Mouse (Mus musculus) stomach, embryonic 15.5 days (tissue): ENCODE results near the gene Il10ra. TPM values are rescaled to one million over a fixed set of nuclear protein-coding genes. Genes with fewer than 3 reads are reported as not detected.

Experiments used
- ATAC-seq: fragments of 200-750 bp; cut with Nextera tagmentation; 2 replicates; pipeline ENCODE4 v1.8.0; 2017; ENCODE audit warnings: low read depth, moderate number of reproducible peaks, moderate TSS enrichment; ENCODE audit not compliant: insufficient read depth, low FRiP score
- H3K27ac ChIP-seq: fragments of 300-500 bp; sonication (generic); 2 replicates; pipeline ENCODE4 v1.5.1; 2015; ENCODE audit warnings: mild to moderate bottlenecking, inconsistent platforms
- H3K27me3 ChIP-seq: fragments of 300-500 bp; sonication (generic); replicated peaks from 2 replicates; pipeline ENCODE4 v1.6.1; 2015; ENCODE audit warnings: inconsistent platforms
- H3K36me3 ChIP-seq: fragments of 300-500 bp; sonication (generic); 2 replicates; pipeline ENCODE4 v1.6.1; 2015; ENCODE audit warnings: inconsistent platforms
- H3K4me1 ChIP-seq: fragments of 300-500 bp; sonication (generic); 2 replicates; pipeline ENCODE4 v1.6.1; 2015; ENCODE audit warnings: inconsistent platforms
- H3K4me2 ChIP-seq: fragments of 300-500 bp; sonication (generic); 2 replicates; pipeline ENCODE4 v1.6.1; 2015; ENCODE audit warnings: mild to moderate bottlenecking, inconsistent platforms
- H3K4me3 ChIP-seq: fragments of 300-500 bp; sonication (generic); replicated peaks from 2 replicates; pipeline ENCODE4 v1.5.1; 2015; ENCODE audit warnings: inconsistent platforms
- H3K9ac ChIP-seq: fragments of 300-500 bp; sonication (generic); 2 replicates; pipeline ENCODE4 v1.6.1; 2015; ENCODE audit warnings: inconsistent platforms
- H3K9me3 ChIP-seq: fragments of 300-500 bp; sonication (generic); 2 replicates; pipeline ENCODE4 v1.6.1; 2016; ENCODE audit warnings: inconsistent platforms
- WGBS: fragments of 180-500 bp; shearing (Covaris S2); methylation state at CpG from one replicate; pipeline ENCODE4 v1.1.7; 2015; 5-methylcytosine and 5-hydroxymethylcytosine counted together
- microRNA-seq: library from miRNA; unstranded; fragments of <30 nt; microRNA quantifications from one replicate; pipeline ENCODE4, GENCODE M21; 2016
- polyA plus RNA-seq: library from polyadenylated mRNA; unstranded; fragments of >200 nt; fragmentation: Nextera tagmentation; extraction: Ambion mirVana; gene quantifications from 2 replicates; pipeline ENCODE4 v1.2.1, GENCODE M21; 2015

Gene Il10ra
- polyA plus RNA-seq, 1 experiment from 2014 or later = 1.7 TPM

DNA sequence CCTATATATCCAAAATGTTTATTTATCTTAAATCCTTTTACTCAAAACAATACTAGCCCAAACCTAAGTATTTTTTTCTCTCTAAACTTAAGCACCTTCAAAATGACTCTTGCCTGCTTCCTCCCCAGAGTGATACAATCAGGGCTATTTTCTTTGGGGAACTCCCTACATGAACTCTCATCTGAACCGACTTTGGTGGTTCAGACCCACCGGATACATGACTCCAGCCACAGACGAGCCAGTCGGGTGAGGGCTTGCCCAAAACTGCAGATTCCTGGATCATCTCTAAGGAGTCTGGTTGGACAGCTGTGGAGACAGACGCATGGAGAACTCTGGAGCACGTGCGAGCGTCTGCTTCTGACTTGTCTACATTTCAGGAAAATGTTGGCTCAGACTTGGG is 39.6 kb downstream of the Il10ra start:
- WGBS = 74% methylated on average over 8 of the region's 8 CpGs

DNA sequence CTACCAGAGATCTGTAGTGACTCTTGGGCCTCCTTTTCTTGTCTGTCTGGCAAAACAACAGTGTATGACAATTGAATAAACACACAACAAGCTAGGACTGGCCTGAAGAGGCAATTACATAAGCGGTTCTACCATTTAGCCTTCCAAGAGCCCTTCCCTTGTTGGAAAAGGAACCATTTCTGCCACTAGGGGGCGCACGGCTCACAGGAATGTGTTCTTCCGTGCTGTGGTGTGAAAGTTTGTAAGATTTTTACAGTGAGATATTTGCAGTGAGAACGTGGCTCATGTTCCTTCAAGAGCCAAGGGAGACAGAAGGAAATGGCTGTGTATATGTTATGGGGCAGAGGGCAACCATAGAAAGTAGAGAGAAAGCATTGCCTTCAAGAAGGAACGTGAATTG is 47.4 kb downstream of the Il10ra start:
- ATAC-seq = 0 out of 2 replicates have a peak, but pooled peaks have one; percentile 14
- 5% methylated on average over 6 of the region's 6 CpGs for WGBS
- H3K4me2 ChIP-seq = no peak overlapping the region
- H3K36me3 ChIP-seq = no peaks in the 10 kb centered on the region
- H3K9ac ChIP-seq = no peak overlapping the region
- no peak overlapping the region for H3K4me3 ChIP-seq
- no peak overlapping the region for H3K27ac ChIP-seq
- H3K4me1 ChIP-seq = no peaks in the 10 kb centered on the region
- H3K27me3 ChIP-seq = no peaks in the 10 kb centered on the region
- no peaks in the 10 kb centered on the region for H3K9me3 ChIP-seq

More for the DNA sequence above, 39.6 kb downstream of the Il10ra start:
- Histone ChIP-seq H3K36me3 (no peaks in the 10 kb centered on the region), H3K27me3 (no peaks in the 10 kb centered on the region), H3K9ac (no peak overlapping the region), H3K4me2 (no peak overlapping the region), H3K27ac (no peak overlapping the region), H3K4me1 (no peaks in the 10 kb centered on the region), H3K9me3 (no peaks in the 10 kb centered on the region), H3K4me3 (no peak overlapping the region)
- ATAC-seq = no peak

DNA sequence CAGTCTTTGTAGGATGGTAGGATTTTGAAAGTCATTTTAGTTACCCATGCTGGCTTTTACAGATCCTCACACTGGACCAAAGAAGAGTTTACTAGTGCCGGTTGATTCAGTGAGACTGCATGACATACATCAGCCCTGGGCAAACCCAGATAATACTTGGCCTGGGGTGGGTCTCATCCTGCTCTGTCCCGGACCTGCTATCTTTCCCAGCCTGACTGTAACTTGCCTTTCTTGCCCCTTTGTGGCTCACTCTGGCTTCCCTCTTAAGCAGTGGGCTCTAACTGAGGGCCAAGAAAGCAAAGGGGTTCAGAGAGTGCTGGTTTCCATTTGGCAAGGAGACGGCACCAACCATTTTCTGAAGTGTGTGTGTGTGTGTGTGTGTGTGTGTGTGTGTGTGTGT is 49.3 kb downstream of the Il10ra start:
- Histone ChIP-seq H3K27me3 (no peaks in the 10 kb centered on the region), H3K36me3 (no peaks in the 10 kb centered on the region), H3K4me1 (no peaks in the 10 kb centered on the region), H3K9me3 (no peaks in the 10 kb centered on the region), H3K4me2 (no peak overlapping the region), H3K27ac (no peak overlapping the region), H3K9ac (no peak overlapping the region), H3K4me3 (no peak overlapping the region)
- WGBS = 79% methylated on average over 3 of the region's 3 CpGs
- no peak for ATAC-seq

DNA sequence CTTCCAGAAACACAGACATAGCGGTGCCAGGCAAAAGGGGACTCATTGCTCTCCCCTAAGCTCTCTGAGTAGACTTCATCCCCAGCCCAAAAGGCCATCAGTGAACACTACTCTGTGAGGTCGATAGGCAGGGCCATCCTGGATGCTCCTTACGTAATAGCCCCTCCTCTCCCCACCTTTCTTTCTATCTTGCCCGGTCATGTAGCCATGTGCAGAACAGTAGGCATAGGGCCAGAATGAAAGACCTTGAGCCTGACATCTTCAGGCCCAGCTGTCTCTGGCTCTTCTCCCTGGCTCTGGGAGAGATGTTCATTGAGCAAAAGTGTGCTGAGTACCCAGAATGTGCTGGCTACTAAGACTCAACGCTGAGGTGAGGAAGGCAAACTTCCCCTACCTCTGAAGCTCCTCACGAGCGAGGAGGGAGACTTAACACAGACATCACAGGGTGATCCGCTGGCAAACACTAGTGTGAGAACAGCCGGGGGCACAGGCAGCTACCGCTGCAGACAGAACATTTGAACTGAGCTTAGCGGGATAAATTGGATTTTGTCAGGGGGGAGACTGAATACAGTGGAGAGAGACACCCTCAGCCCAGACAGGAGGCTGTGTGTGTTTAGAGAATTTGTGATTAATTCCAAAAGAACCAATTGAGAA is 53.3 kb downstream of the Il10ra start:
- no peaks in the 10 kb centered on the region for H3K4me1 ChIP-seq
- no peak overlapping the region for H3K4me2 ChIP-seq
- no peak overlapping the region for H3K9ac ChIP-seq
- no peaks in the 10 kb centered on the region for H3K36me3 ChIP-seq
- H3K9me3 ChIP-seq = no peaks in the 10 kb centered on the region
- no peaks in the 10 kb centered on the region for H3K27me3 ChIP-seq
- H3K27ac ChIP-seq = no peak overlapping the region
- no peak for ATAC-seq
- WGBS = 38% methylated on average over 11 of the region's 11 CpGs
- H3K4me3 ChIP-seq = no peak overlapping the region

DNA sequence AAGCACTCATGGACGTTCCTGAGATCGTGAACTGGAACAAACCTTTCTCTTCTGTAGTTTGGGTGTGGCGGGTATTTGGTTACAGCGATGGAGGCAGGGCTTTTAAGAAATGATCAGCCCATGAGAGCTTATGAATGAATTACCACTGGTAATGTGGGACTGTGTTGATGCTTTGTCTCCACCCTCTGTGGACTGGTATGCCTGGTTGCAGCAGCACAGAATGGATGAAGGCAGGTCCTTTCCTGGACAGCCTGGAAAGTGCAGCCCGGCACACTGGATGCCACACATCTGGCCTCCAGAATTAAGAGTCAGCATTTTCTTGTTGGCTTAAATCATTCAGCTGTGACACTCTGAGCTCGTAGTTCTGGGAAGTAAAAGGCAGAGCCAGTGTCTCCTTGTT is 56.9 kb downstream of the Il10ra start:
- Histone ChIP-seq H3K4me2 (no peak overlapping the region), H3K4me1 (no peaks in the 10 kb centered on the region), H3K9ac (no peak overlapping the region), H3K9me3 (no peaks in the 10 kb centered on the region), H3K27me3 (no peaks in the 10 kb centered on the region), H3K27ac (no peak overlapping the region), H3K4me3 (no peak overlapping the region), H3K36me3 (no peaks in the 10 kb centered on the region)
- 55% methylated on average over 6 of the region's 6 CpGs for WGBS
- no peak for ATAC-seq

DNA sequence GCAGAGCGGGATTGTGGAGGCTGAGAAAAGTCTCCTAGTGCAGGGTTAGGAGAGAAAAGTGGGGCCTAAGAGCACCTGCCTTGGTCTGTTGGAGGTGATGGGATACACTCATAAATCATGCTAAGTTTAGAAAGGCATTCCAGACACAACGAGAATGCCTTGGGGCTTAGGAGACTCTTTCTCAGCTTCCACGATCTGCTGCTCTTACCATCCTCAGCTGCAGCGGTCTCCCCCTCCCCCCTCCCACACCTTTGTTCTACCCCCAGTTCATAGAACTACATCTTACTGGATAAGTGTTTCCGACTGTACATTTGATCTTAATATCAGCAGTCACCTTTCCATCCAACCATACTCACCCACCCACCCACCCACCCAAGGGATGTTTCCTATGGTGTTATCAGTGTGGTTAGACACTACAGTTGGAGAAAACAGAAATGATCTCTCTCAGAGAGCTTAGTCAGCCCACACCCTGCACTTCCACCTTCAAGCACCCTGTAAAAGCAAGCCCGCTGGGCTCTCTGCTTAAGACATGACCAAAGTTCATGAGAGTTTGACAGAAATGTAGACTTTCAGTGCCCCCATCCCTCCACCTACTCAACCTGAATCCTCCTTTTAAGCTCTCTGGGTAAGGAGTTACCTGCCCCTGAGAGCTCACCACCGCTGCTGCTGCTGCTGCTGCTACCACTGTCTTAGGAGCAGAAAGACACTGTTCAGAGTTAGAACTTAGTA is 61.8 kb downstream of the Il10ra start:
- H3K4me3 ChIP-seq = no peak overlapping the region
- no peaks in the 10 kb centered on the region for H3K9me3 ChIP-seq
- no peaks in the 10 kb centered on the region for H3K4me1 ChIP-seq
- no peak overlapping the region for H3K9ac ChIP-seq
- H3K4me2 ChIP-seq = no peak overlapping the region
- H3K27me3 ChIP-seq = no peaks in the 10 kb centered on the region
- H3K27ac ChIP-seq = no peak overlapping the region
- 69% methylated on average over 7 of the region's 7 CpGs for WGBS
- no peaks in the 10 kb centered on the region for H3K36me3 ChIP-seq
- no peak for ATAC-seq

DNA sequence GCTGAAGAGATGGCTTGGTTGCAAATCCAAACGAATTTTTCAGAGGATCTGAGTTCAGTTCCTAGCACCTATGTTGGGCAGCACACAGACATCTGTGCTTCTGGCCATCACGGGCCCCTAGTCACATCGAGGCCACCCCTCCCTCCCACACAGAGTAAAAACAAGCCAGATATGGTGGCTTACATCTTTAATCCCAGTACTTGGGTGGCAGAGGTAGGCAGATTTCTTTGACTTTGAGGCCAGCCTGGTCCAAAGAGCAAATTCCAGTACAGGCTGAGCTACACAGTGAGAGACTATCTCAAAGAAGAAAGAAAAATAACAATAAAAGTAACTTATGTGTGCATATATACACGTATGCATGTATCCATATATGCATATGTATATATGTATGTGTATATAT is 62.8 kb downstream of the Il10ra start:
- no peak overlapping the region for H3K4me3 ChIP-seq
- no peak overlapping the region for H3K27ac ChIP-seq
- WGBS = 69% methylated on average over 4 of the region's 4 CpGs
- no peaks in the 10 kb centered on the region for H3K9me3 ChIP-seq
- H3K9ac ChIP-seq = no peak overlapping the region
- no peaks in the 10 kb centered on the region for H3K4me1 ChIP-seq
- no peak for ATAC-seq
- H3K27me3 ChIP-seq = no peaks in the 10 kb centered on the region
- no peaks in the 10 kb centered on the region for H3K36me3 ChIP-seq
- H3K4me2 ChIP-seq = no peak overlapping the region

DNA sequence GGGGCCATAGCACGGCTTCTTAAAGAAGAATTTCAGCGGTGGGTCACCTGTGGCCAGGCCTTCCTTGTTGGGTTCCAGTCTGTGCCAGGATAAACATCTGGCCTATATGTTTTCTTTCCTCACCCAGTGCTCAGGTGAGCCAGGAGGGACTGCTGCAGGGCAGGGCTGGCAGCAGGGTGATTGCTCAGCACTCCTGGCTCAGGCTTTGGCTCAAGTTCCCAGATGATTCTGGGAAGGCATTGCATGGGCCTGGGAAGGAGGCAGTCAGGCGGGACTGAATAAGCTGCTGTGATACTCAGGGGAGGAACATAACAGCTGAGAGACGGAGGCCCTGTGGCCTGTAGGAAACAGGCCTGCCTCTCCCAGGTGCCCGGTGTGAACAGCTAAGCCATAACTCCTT is 63.8 kb downstream of the Il10ra start:
- H3K27me3 ChIP-seq = no peaks in the 10 kb centered on the region
- ATAC-seq = no peak
- H3K4me2 ChIP-seq = no peak overlapping the region
- H3K4me1 ChIP-seq = no peaks in the 10 kb centered on the region
- no peak overlapping the region for H3K4me3 ChIP-seq
- H3K9ac ChIP-seq = no peak overlapping the region
- 77% methylated on average over 5 of the region's 5 CpGs for WGBS
- no peak overlapping the region for H3K27ac ChIP-seq
- H3K9me3 ChIP-seq = no peaks in the 10 kb centered on the region
- H3K36me3 ChIP-seq = no peaks in the 10 kb centered on the region

Small RNAs within 50 kb of the gene (microRNA-seq; reads per million reads assigned to microRNA genes)
- gene Mir7086 = not detected

Other genes starting within 250 kb of the Il10ra start
- 31.4 and 32.8 TPM in 2 replicates for gene Mpzl2, start 229.3 kb downstream of the Il10ra start, polyA plus RNA-seq
- 6.4 and 7.8 TPM in 2 replicates for gene Mpzl3, start 214.0 kb downstream of the Il10ra start, polyA plus RNA-seq
- 24.3 and 25.6 TPM in 2 replicates for gene Jaml, start 190.0 kb downstream of the Il10ra start, polyA plus RNA-seq
- 3.9 and 4.2 TPM in 2 replicates for gene Scn2b, start 151.4 kb downstream of the Il10ra start, polyA plus RNA-seq
- 0.27 and 0.34 TPM in 2 replicates for gene Scn4b, start 130.8 kb downstream of the Il10ra start, polyA plus RNA-seq
- 0.23 TPM in 1 of 2 replicates, not detected in the other for gene BC049352, start 87.1 kb downstream of the Il10ra start, polyA plus RNA-seq
- gene Tmprss4, start 65.1 kb downstream of the Il10ra start, polyA plus RNA-seq = 24.2 and 26.7 TPM in 2 replicates
- gene Tmprss13, start 50.0 kb upstream of the Il10ra start, polyA plus RNA-seq = 3.4 and 6.0 TPM in 2 replicates
- gene Fxyd6, start 101.0 kb upstream of the Il10ra start, polyA plus RNA-seq = 63.8 and 69.3 TPM in 2 replicates
- gene Fxyd2, start 130.5 kb upstream of the Il10ra start, polyA plus RNA-seq = 2.6 and 3.1 TPM in 2 replicates
- 0.23 and 0.26 TPM in 2 replicates for gene Dscaml1, start 157.5 kb upstream of the Il10ra start, polyA plus RNA-seq